Mouse (Mus musculus) limb, embryonic 15.5 days (tissue): ENCODE data around the gene Zfp235. TPM values are rescaled to one million over a fixed set of nuclear protein-coding genes. Genes with fewer than 3 reads are reported as not detected.

Source experiments
- ATAC-seq: fragments of 200-750 bp; cut with Nextera tagmentation; 2 replicates; pipeline ENCODE4 v1.8.0; 2017; ENCODE audit warnings: low read depth, moderate TSS enrichment; ENCODE audit not compliant: insufficient number of reproducible peaks, low FRiP score, low TSS enrichment
- H3K27ac ChIP-seq: fragments of 300-500 bp; sonication (generic); 2 replicates; pipeline ENCODE4 v1.5.1; 2015; ENCODE audit warnings: moderate library complexity, mild to moderate bottlenecking, inconsistent platforms
- H3K27me3 ChIP-seq: fragments of 300-500 bp; sonication (generic); 2 replicates; pipeline ENCODE4 v1.6.1; 2015; ENCODE audit warnings: inconsistent platforms
- H3K36me3 ChIP-seq: fragments of 300-500 bp; sonication (generic); 2 replicates; pipeline ENCODE4 v1.6.1; 2015; ENCODE audit warnings: inconsistent platforms
- H3K4me1 ChIP-seq: fragments of 300-500 bp; sonication (generic); 2 replicates; pipeline ENCODE4 v1.6.1; 2015; ENCODE audit warnings: inconsistent platforms
- H3K4me2 ChIP-seq: fragments of 300-500 bp; sonication (generic); 2 replicates; pipeline ENCODE4 v1.6.1; 2015; ENCODE audit warnings: mild to moderate bottlenecking, inconsistent platforms
- H3K4me3 ChIP-seq: fragments of 300-500 bp; sonication (generic); 2 replicates; pipeline ENCODE4 v1.5.1; 2015; ENCODE audit warnings: mild to moderate bottlenecking, inconsistent platforms
- H3K9ac ChIP-seq: fragments of 300-500 bp; sonication (generic); 2 replicates; pipeline ENCODE4 v1.6.1; 2015; ENCODE audit warnings: inconsistent platforms
- H3K9me3 ChIP-seq: fragments of 300-500 bp; sonication (generic); 2 replicates; pipeline ENCODE4 v1.6.1; 2016; ENCODE audit warnings: inconsistent platforms
- WGBS: fragments of 180-500 bp; shearing (Covaris S2); methylation state at CpG from one replicate; pipeline ENCODE4 v1.1.7; 2015; 5-methylcytosine and 5-hydroxymethylcytosine counted together
- polyA plus RNA-seq: library from polyadenylated mRNA; unstranded; fragments of >200 nt; fragmentation: Nextera tagmentation; extraction: Ambion mirVana; gene quantifications from 2 replicates; pipeline ENCODE4 v1.2.1, GENCODE M21; 2015

The Zfp235 gene
- 16.9 and 19.7 TPM in 2 replicates for polyA plus RNA-seq

DNA sequence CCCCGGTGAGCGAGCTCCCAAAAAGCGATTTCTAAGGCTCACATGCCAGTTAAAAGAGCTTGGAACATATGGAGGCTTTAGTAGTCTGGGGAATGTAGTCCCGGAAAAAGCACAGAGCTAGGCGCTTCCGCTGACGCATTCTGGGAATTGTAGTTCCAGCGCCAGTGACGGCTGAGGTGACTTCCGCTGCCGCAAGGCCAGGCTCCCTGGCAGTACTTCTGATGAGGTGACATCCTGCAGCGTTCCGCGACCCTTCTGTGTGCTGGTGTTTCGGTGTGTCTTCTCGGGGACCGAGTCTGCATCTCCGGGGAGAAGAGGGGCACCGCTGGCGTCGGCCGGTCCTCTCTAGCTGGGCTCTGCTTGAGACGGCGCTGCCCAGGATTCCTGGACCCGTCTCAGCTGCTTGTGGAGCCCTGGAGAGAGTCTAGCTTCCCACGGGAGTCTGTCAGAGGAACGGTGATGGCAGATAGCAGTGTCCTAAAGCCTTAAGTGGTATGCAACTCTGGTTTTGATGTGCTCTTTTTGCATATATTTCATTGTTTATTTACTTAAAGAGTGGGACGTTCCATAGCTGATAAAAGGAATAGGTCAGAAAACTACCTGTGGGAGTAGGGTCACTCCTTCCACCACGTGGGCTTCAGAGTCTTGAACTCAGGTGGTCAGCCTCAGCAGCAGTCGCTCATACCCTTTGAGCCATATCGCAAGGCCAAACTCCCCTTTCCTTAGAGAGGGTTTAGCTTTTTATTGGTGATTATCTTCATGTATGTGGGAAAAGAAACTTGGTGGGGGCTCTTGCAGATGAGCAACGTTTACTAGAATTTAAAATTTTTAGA is at the start of gene Zfp235:
Gene Zfp235, plus strand, starts transcription at position 174 of the 833 bp plus-strand sequence.
- ATAC-seq = peak; percentile 84
- no peaks in the 10 kb centered on the region for H3K9me3 ChIP-seq
- H3K4me2 ChIP-seq = peak within 1 kb of the TSS; percentile 69
- H3K27me3 ChIP-seq = no peaks in the 10 kb centered on the region
- peaks cover 9% of the 10 kb centered on the region for H3K4me1 ChIP-seq
- H3K27ac ChIP-seq = 0 out of 2 replicates have a peak within 1 kb of the TSS, but pooled peaks have one; percentile 3
- peaks cover 29% of the 10 kb centered on the region for H3K36me3 ChIP-seq
- WGBS = 3% methylated on average over 32 of the region's 32 CpGs
- H3K4me3 ChIP-seq = peak within 1 kb of the TSS; percentile 72
- H3K9ac ChIP-seq = peak within 1 kb of the TSS; percentile 62

DNA sequence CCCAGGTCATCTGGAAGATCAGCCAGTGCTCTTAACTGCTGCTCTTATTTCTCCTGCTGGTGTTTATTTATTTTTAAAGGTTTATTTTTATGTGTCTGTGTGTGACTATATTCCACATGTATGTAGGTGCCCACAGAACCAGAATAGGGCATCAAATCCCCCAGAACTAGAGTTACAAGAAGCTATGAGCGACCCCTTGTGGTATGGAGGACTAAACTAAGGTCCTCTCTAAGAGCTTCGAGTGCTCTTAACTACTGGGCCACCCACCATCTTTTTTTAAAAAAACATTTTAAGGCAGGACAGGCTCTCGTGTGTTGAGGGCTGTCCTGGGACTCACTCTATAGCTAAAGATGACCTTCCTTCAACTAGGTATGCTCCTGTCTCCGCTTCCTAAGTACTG is 47.1 kb upstream of the Zfp235 start:
- Histone ChIP-seq H3K27me3 (no peaks in the 10 kb centered on the region), H3K4me2 (no peak overlapping the region), H3K9me3 (no peaks in the 10 kb centered on the region), H3K4me3 (no peak overlapping the region), H3K36me3 (peaks cover 34% of the 10 kb centered on the region), H3K27ac (no peak overlapping the region), H3K4me1 (peaks cover 18% of the 10 kb centered on the region), H3K9ac (no peak overlapping the region)
- WGBS = 93% methylated on average over 4 of the region's 4 CpGs
- no peak for ATAC-seq

DNA sequence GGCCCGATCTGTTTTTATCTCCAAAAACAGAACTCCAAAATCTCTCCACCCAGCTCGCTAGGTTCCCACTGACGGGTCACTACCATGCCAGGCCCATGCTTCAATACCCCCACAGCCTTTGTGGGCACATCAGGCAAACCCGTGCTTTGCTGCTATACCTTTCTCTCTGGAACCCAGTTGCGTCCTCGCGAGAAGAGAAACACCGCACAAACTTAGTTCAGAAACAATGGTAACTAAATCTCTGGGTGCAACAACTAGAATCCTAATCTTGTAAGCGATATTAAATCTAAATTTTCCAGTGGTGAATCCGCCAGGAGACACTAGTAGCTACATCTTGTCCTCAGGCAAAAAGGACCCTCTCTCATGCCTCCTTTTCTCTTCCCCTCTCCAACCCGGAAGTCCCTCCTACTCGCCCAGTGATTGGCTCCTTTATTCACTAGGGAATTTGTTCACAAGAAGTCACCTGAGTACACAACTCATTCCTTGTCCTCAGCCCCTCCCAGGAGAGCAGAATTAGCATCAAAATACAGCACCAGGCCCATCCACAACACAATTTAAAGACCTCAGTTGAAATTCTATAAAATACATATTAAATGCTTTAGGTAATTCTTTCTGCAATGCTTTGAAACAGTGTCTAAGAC is 46.4 kb upstream of the Zfp235 start:
- Histone ChIP-seq H3K4me2 (no peak overlapping the region), H3K4me1 (peaks cover 14% of the 10 kb centered on the region), H3K9me3 (0 out of 2 replicates have a peak, but pooled peaks cover 3% of the 10 kb centered on the region), H3K27me3 (no peaks in the 10 kb centered on the region), H3K27ac (no peak overlapping the region), H3K9ac (no peak overlapping the region), H3K36me3 (peaks cover 37% of the 10 kb centered on the region), H3K4me3 (no peak overlapping the region)
- WGBS = 95% methylated on average over 12 of the region's 12 CpGs
- ATAC-seq = no peak

DNA sequence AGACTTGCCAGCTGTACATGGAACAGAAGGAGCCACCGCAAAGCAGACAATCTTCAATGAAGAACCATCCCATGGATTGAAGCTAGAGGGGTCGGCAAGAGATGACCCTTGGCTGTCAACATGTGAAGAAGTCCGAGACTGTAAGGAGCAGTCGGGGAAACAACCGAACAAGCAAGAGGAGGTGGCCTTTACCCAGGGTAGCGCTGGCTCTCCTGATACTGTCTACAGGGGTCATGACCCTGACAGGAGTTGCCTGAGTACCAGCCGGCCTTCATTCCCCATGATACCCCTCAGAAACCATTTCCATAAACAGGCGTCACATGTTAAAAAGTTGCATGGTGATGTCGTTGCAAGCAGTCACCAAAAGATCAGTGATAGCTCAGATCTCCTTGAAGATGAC is 29.6 kb upstream of the Zfp235 start:
- Histone ChIP-seq H3K36me3 (peaks cover 99% of the 10 kb centered on the region), H3K4me2 (no peak overlapping the region), H3K9ac (no peak overlapping the region), H3K27me3 (no peaks in the 10 kb centered on the region), H3K27ac (no peak overlapping the region), H3K9me3 (peaks cover 68% of the 10 kb centered on the region), H3K4me3 (no peak overlapping the region), H3K4me1 (no peaks in the 10 kb centered on the region)
- WGBS = 95% methylated on average over 9 of the region's 9 CpGs
- ATAC-seq = peak; percentile 37; the same call in 1 of the 2 replicates

GRCm38 (mm10) chr7:24105144-24105703 is 28.7 kb upstream of the Zfp235 start:
- no peak overlapping the region for H3K27ac ChIP-seq
- peaks cover 68% of the 10 kb centered on the region for H3K9me3 ChIP-seq
- no peak overlapping the region for H3K4me2 ChIP-seq
- H3K9ac ChIP-seq = no peak overlapping the region
- 95% methylated on average over 18 of the region's 18 CpGs for WGBS
- ATAC-seq = no peak
- H3K4me3 ChIP-seq = no peak overlapping the region
- H3K27me3 ChIP-seq = no peaks in the 10 kb centered on the region
- peaks cover 91% of the 10 kb centered on the region for H3K36me3 ChIP-seq
- no peaks in the 10 kb centered on the region for H3K4me1 ChIP-seq

DNA sequence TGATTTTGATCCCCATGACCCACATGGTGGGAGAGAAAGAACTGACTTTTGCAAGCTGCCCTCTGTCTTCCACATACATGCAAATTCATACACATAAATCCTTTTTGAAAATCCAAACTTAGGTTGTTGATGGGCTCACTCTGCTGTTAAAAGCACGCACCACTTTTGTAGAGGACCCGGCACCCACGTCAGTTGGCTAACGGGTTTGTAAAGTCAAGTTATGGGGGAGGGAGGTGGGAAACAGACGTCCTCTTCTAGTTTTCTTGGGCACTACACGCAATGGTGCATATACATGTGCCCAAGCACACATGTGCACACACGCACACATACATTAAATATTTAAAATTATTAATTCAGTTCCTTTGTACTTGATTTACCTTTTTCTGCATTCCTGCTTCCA is 23.1 kb upstream of the Zfp235 start:
- H3K27ac ChIP-seq = no peak overlapping the region
- ATAC-seq = no peak
- peaks cover 29% of the 10 kb centered on the region for H3K9me3 ChIP-seq
- no peak overlapping the region for H3K4me2 ChIP-seq
- peaks cover 2% of the 10 kb centered on the region; the same call in 1 of the 2 replicates for H3K4me1 ChIP-seq
- WGBS = 94% methylated on average over 7 of the region's 7 CpGs
- H3K9ac ChIP-seq = no peak overlapping the region
- peaks cover 39% of the 10 kb centered on the region for H3K36me3 ChIP-seq
- H3K27me3 ChIP-seq = no peaks in the 10 kb centered on the region
- no peak overlapping the region for H3K4me3 ChIP-seq

DNA sequence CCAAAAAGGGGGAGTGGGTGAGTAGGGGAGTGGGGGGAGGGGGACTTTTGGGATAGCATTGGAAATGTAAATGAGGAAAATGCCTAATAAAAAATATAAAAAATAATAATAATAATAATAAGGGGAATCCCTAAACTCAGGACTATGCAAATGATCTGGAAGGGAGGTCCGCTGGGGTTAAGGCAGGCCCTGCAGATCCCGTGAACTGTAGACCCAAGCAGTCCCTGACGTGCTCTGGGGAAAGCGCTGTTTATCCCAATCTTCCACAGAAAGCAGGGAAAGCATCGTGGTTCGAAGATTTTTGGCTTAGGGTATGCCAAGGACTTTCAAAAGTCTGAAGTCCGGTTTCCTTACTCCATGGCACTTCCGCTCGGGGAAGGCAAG is 22.2 kb upstream of the Zfp235 start:
- no peaks in the 10 kb centered on the region for H3K27me3 ChIP-seq
- H3K4me3 ChIP-seq = peak overlapping the region; percentile 61
- peaks cover 20% of the 10 kb centered on the region for H3K9me3 ChIP-seq
- peaks cover 2% of the 10 kb centered on the region; the same call in 1 of the 2 replicates for H3K4me1 ChIP-seq
- 3% methylated on average over 9 of the region's 9 CpGs for WGBS
- peak overlapping the region; percentile 69 for H3K4me2 ChIP-seq
- H3K9ac ChIP-seq = 0 out of 2 replicates have a peak overlapping the region, but pooled peaks have one; percentile 40
- H3K36me3 ChIP-seq = peaks cover 30% of the 10 kb centered on the region
- H3K27ac ChIP-seq = peak overlapping the region; percentile 89
- no peak; the same call in 1 of the 2 replicates for ATAC-seq

GRCm38 (mm10) chr7:24112156-24112856 is 21.7 kb upstream of the Zfp235 start, which contains the start of gene Zfp112:
TSS of gene Zfp112 (plus strand) at chr7:24112314.
- peak; percentile 96 for ATAC-seq
- Histone ChIP-seq H3K27ac (peak within 1 kb of the TSS; percentile 89), H3K9me3 (peaks cover 14% of the 10 kb centered on the region), H3K27me3 (no peaks in the 10 kb centered on the region), H3K9ac (peak within 1 kb of the TSS; percentile 62), H3K36me3 (peaks cover 25% of the 10 kb centered on the region), H3K4me1 (peaks cover 2% of the 10 kb centered on the region; the same call in 1 of the 2 replicates), H3K4me3 (peak within 1 kb of the TSS; percentile 61), H3K4me2 (peak within 1 kb of the TSS; percentile 69)
- WGBS = 1% methylated on average over 23 of the region's 23 CpGs

DNA sequence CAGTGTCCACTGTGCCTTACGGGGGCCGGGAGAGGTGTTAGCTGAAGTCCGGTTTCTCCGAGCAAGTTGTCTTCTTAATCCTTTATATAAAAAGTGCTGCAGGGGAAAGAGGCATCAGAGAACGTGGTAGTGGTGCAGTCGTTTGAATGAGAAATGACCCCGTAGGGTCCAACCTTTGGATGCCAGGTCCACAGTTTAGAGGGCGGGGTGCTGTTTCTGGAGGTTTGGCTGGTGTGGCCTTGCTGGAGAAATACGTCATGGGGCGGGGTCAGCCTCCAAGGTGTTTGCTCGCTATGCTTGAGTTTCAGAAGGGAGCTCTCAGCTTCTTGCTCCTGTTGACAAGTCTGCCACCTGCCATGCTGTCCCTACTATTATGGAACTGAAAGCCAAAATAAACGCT is 21.0 kb upstream of the Zfp235 start:
- ATAC-seq = no peak
- whole genome bisulfite sequencing = 12% methylated on average over 12 of the region's 12 CpGs

DNA sequence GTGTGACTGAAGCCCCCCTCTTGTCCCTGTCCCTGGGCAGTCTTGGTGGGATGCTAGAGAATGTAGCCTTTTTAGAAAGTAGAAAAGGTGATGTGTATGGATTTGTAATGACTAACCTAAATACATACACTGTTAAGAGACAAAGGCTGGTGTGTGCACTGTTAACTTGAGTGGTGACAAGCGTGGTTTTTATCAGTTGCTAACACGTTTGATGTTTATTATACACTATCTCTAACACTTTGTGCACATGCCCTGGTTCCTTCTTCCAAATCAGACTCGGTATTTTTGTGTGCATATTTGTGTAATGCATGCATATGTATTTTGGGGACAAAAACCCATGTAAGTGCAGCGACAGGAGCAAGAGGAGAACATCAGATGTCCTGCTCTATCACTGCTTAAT is 17.3 kb upstream of the Zfp235 start:
- H3K4me3 ChIP-seq = no peak overlapping the region
- ATAC-seq = no peak
- 83% methylated on average over 4 of the region's 4 CpGs for WGBS
- no peaks in the 10 kb centered on the region for H3K9me3 ChIP-seq
- H3K27ac ChIP-seq = no peak overlapping the region
- no peaks in the 10 kb centered on the region for H3K27me3 ChIP-seq
- H3K4me2 ChIP-seq = no peak overlapping the region
- H3K36me3 ChIP-seq = no peaks in the 10 kb centered on the region
- H3K4me1 ChIP-seq = peaks cover 2% of the 10 kb centered on the region; the same call in 1 of the 2 replicates
- no peak overlapping the region for H3K9ac ChIP-seq

More for the DNA sequence above, 21.0 kb upstream of the Zfp235 start:
- Histone ChIP-seq H3K4me1 (peaks cover 2% of the 10 kb centered on the region; the same call in 1 of the 2 replicates), H3K4me3 (peak overlapping the region; percentile 61), H3K27me3 (no peaks in the 10 kb centered on the region), H3K27ac (peak overlapping the region; percentile 89), H3K4me2 (peak overlapping the region; percentile 69), H3K36me3 (peaks cover 18% of the 10 kb centered on the region), H3K9ac (peak overlapping the region; percentile 62), H3K9me3 (peaks cover 7% of the 10 kb centered on the region; the same call in 1 of the 2 replicates)

DNA sequence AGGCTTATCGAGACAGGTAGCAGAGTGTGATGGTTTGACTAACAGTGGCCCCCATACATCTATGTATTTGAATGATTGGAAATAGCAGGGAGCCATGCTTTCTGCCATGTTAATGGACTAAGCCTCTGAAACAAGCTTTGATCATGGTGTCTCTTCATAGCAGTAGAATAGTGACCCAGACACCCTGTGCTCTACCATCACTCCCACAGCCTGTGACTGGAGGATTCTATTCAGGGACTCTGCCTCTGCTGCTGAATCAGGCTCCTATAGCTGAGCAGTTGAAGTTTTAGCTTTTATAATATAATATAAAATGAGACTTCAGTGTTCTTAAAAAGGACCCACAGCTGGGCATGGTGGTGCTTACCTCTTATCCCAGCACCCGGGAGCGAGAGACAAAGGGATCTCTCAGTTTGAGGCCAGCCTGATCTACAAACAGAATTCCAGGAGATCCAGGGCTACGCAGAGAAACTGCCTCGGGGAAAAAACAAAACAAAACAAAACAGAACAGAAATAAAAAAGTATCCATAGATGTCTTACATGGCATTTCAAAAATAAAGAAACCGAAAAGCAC is 459 bp upstream of the Zfp235 start:
- peaks cover 9% of the 10 kb centered on the region for H3K4me1 ChIP-seq
- no peaks in the 10 kb centered on the region for H3K9me3 ChIP-seq
- 17% methylated on average over 6 of the region's 6 CpGs for WGBS
- peak overlapping the region; percentile 59 for H3K4me2 ChIP-seq
- H3K27ac ChIP-seq = 0 out of 2 replicates have a peak overlapping the region, but pooled peaks have one; percentile 3
- H3K36me3 ChIP-seq = peaks cover 23% of the 10 kb centered on the region
- peak overlapping the region; percentile 72 for H3K4me3 ChIP-seq
- H3K27me3 ChIP-seq = no peaks in the 10 kb centered on the region
- no peak for ATAC-seq
- peak overlapping the region; percentile 62 for H3K9ac ChIP-seq
